Mouse (Mus musculus) right cerebral cortex, adult 2 months (tissue): Measurements from ENCODE around the gene Muc16.

Experiments used
- DNase-seq, 2 experiments: peaks; one replicate each; pipeline ENCODE4 v3.0.0; 2021 to 2022; ENCODE audit warnings: low spot score in 2 of 2

Muc16 gene

GRCm38 (mm10) chr9:18674480-18675154 is at the start of gene Muc16:
TSS of gene Muc16 (minus strand) at chr9:18674530.
- DNase-seq = no peak

DNA sequence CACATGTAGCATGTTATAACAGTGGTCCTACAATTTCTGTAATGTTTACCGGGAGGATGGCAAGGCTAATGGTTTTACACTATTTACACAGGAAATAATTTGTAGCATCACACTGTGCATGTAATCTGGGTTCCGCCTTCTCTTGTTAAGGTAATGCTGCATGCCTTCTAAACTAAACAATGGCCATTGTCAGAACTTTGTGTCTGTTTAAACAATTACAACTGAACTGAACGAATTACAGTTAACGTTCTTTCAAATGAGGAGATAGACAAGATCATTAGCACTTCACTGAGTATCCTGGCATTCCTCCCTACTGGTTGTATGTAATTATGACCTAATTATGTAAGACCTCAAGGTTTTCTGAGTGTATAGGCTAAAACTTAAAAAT is 48.4 kb upstream of the Muc16 start:
- DNase-seq = no peak

GRCm38 (mm10) chr9:18721931-18722711 is 47.8 kb upstream of the Muc16 start:
- no peak for DNase-seq

GRCm38 (mm10) chr9:18721011-18721410 is 46.7 kb upstream of the Muc16 start:
- DNase-seq = no peak

DNA sequence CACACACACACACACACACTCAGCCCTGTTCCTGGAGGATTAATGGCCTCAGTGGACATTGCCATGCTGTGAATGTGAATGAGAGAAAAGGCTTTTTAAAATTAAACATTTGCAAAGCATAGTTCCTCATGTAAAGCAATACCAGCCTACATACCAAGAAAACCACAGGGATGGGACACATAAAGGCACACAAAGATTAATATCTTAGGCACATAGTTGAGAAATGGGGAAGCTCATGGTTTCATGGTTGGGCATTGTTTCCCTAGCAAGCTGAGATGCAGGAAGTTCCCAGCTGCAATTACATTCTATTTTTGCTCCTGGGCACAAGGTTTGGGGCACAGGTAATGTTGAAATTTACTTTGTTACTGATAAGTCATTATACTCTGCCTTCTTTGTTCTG is 31.3 kb upstream of the Muc16 start:
- DNase-seq = no peak

DNA sequence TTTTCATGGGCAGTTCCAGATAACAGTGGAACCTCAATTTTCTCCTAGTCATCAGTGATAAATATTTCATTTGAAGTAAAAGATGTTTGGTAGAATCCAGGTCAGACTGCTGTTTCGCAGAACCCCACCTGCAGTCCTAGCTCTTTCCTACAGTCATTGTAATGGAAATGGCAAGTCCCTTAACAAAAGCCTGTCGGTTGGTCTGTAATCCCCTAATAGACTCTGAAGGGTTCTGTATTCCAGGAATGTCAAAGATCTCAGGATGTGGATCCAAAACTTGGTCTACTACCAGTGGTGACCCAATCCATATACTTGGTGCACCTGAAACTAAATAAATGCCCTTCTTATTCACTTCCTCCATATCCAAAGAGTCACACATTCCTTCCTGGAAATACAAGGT is 76.0 kb downstream of the Muc16 start:
- DNase-seq = no peak

GRCm38 (mm10) chr9:18508098-18508497 is 166.2 kb downstream of the Muc16 start:
- peak; percentile 1 to 4 for DNase-seq

DNA sequence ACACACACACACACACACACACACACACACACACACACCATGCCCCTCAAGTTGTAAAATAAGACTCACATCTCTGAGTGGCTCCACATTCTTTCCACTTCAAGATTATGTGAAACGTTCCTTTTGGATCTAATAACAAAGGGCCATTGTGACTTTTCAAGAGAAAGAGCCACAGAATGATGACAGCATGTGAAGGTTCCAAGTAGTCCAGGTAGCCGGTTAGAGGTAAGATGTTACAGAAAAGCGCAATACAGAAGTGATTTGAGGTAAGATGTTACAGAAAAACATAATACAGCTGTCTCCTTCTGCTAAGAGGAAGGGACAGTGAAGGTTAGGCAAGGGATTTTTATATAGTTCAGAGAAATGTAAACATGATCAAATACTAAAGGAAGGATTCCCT is 196.2 kb downstream of the Muc16 start, which contains the start of the genes Zfp558 and Mbd3l1:
Zfp558 (minus strand) TSS at position 101 of the 400 bp plus-strand sequence.
Mbd3l1 (plus strand) TSS at position 192 of the 400 bp plus-strand sequence.
- no peak for DNase-seq

DNA sequence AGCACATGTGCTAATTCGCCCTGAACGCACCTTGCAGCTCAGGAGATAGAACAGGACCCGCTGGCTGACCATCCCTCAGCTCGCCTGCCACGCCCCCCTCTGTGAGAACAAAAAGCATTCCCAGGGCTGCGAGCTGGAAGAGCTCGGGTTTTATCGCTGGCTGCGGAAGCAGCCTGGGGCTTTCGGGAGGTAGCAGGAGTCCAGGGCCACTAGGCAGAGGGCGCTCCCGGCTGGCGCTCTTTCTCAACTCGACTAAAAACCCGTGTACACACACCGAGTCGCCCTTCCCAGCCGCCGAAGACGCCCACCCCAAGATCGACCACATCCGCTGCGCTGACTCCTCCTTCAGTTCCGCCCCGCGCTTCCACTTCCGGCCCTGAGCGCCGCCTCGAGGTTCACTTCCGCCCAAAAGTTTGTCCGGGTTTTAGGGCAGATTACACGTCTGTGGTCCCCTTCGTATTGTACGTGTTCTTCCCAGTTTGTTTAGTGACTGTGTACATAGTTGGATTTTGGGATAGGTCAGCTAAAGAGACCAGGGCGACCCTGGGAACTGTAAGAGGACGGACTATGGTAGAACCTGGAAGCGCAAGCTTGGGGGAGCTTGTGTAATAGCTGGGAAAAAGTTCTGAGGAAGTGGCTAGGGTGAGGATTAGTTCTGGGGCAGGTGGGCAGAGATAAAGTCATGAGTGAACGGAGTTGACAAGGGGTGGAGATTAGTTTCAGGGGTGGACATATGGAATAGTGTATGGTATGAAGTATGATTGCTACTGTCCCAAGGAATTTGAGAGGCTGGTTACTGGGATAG is 200.8 kb downstream of the Muc16 start:
- DNase-seq = peak; percentile 68

DNA sequence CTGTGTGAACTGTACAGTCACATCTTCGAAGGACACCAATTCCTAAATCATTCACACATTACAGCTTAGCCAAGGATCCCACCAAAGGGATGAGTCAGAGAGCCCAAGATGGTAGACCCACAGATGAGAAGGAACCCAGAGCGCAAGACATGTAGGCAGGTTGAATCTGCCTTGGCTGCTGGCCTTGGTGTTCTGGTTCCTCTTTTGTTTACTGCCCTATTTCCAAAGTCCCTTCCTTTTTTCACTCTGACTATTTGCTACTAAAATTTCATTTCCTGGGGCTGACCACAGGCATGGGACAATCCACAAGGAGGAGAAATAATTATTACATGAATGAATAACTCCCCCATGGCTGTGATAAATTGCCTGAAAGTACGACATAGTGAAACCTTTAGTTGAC is 206.3 kb downstream of the Muc16 start:
- DNase-seq = no peak

GRCm38 (mm10) chr9:18467350-18467749 is 207.0 kb downstream of the Muc16 start:
- no peak for DNase-seq

GRCm38 (mm10) chr9:18456520-18456919 is 217.8 kb downstream of the Muc16 start:
- DNase-seq = no peak
